Mouse (Mus musculus) cerebral cortex, adult 2 months (tissue): ENCODE data around the gene Tshz2.

Source experiments
- WGBS: fragments of 180-500 bp; shearing (Covaris S2); methylation state at CpG from one replicate; pipeline ENCODE4 v1.1.7; 2018; 5-methylcytosine and 5-hydroxymethylcytosine counted together

The Tshz2 gene

GRCm38 (mm10) chr2:170045896-170046295 is 413.1 kb downstream of the Tshz2 start:
- WGBS: 86% methylated on average over 11 of the region's 11 CpGs

- WGBS: 92% methylated on average over 9 of the region's 9 CpGs
These were observed 413.7 kb downstream of the Tshz2 start for GRCm38 (mm10) chr2:170046371-170047145.

GRCm38 (mm10) chr2:170048831-170049230 is 416.0 kb downstream of the Tshz2 start:
- WGBS: 97% methylated on average over 1 of the region's 1 CpGs

GRCm38 (mm10) chr2:170050651-170051050 is 417.8 kb downstream of the Tshz2 start:
- 53% methylated on average over 5 of the region's 5 CpGs for WGBS

- 31% methylated on average over 6 of the region's 6 CpGs for WGBS
These were observed 418.6 kb downstream of the Tshz2 start for GRCm38 (mm10) chr2:170051441-170051840.

- WGBS: 84% methylated on average over 12 of the region's 12 CpGs
These were observed 422.1 kb downstream of the Tshz2 start for GRCm38 (mm10) chr2:170054943-170055342.

GRCm38 (mm10) chr2:170055413-170055812 is 422.6 kb downstream of the Tshz2 start:
- 36% methylated on average over 9 of the region's 9 CpGs for WGBS

GRCm38 (mm10) chr2:170058774-170059173 is 426.0 kb downstream of the Tshz2 start:
- WGBS: 55% methylated on average over 14 of the region's 14 CpGs

- 71% methylated on average over 4 of the region's 4 CpGs for WGBS
These were observed 427.3 kb downstream of the Tshz2 start for GRCm38 (mm10) chr2:170060066-170060465.

GRCm38 (mm10) chr2:170062378-170062777 is 429.6 kb downstream of the Tshz2 start:
- 94% methylated on average over 3 of the region's 3 CpGs for WGBS

- 80% methylated on average over 5 of the region's 5 CpGs for WGBS
These were observed 437.2 kb downstream of the Tshz2 start for GRCm38 (mm10) chr2:170069976-170070375.

- 27% methylated on average over 15 of the region's 15 CpGs for WGBS
These were observed 437.9 kb downstream of the Tshz2 start for GRCm38 (mm10) chr2:170070641-170071241.

GRCm38 (mm10) chr2:170076941-170077490 is 444.2 kb downstream of the Tshz2 start:
- 77% methylated on average over 6 of the region's 6 CpGs for WGBS

- whole genome bisulfite sequencing: 83% methylated on average over 10 of the region's 10 CpGs
These were observed 445.2 kb downstream of the Tshz2 start for GRCm38 (mm10) chr2:170078041-170078440.

- 62% methylated on average over 15 of the region's 15 CpGs for WGBS
These were observed 445.7 kb downstream of the Tshz2 start for GRCm38 (mm10) chr2:170078442-170079017.

- 82% methylated on average over 10 of the region's 10 CpGs for WGBS
These were observed 459.0 kb downstream of the Tshz2 start for GRCm38 (mm10) chr2:170091563-170092443.

GRCm38 (mm10) chr2:170094220-170094619 is 461.4 kb downstream of the Tshz2 start:
- 92% methylated on average over 17 of the region's 17 CpGs for WGBS

GRCm38 (mm10) chr2:170094871-170095270 is 462.1 kb downstream of the Tshz2 start:
- WGBS: 91% methylated on average over 9 of the region's 9 CpGs

- WGBS: 5% methylated on average over 12 of the region's 12 CpGs
These were observed 468.3 kb downstream of the Tshz2 start for GRCm38 (mm10) chr2:170101132-170101531.

GRCm38 (mm10) chr2:170101932-170102331 is 469.1 kb downstream of the Tshz2 start:
- 66% methylated on average over 7 of the region's 7 CpGs for WGBS

- 89% methylated on average over 5 of the region's 5 CpGs for WGBS
These were observed 470.5 kb downstream of the Tshz2 start for GRCm38 (mm10) chr2:170103341-170103740.

GRCm38 (mm10) chr2:170103852-170104251 is 471.0 kb downstream of the Tshz2 start:
- WGBS: 35% methylated on average over 9 of the region's 9 CpGs
